In the genomic region with DNA sequence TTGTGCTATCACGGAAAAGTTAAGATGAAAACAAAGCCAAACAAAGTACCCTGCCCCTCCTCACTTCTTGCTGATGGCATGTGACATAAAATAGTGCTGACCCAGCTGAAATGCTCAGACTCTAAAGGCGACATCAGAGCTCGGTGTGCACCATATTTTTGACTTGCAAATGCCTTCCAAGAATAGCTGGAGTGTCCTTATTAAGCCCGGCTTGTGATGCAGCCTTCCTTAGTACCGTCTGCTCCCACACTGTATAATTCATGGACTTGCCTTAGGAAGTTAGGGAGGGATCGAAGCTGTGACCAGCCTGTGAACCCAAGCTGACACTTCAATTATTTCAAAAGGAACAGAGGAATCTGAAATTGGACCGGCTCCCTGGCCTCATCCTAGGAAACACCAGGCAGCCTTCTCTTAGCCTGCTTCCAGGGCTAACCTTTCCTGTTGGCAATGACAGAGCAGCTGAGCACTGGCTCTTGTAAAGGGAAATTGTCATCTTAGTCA, we compare ENCODE assay signal across 9 mouse cellular contexts.
DNase-seq lines count a peak whose midpoint lies in the region; ATAC-seq and TF ChIP-seq lines count a peak whose summit lies in the region.
"Had no signal": no experiment of that assay in that cellular context is flagged by ENCODE, and none has a peak within 500 bp of the region (broad histone marks: within the 10 kb centered on the region; RNA-seq: fewer than 3 reads in every experiment).

No protein-coding gene starts in this region.

- no peak overlapping the region for H3K4me3 ChIP-seq in heart, embryonic 13.5 days
- no peak overlapping the region for H3K4me3 ChIP-seq in heart, adult 2 months
- H3K4me3 ChIP-seq: neural tube, embryonic 12.5 days had no signal

- TF ChIP-seq EP300 in heart, adult 2 months (IDR thresholded peaks at IDR 0.05; ENCODE audit: insufficient read depth, low read depth, low read length) = no peak

- ATAC-seq in heart, embryonic 13.5 days (ENCODE audit: extremely low read depth, insufficient number of reproducible peaks, low FRiP score, low TSS enrichment) = no peak

- H3K27ac ChIP-seq in heart, embryonic 13.5 days (replicated peaks) = 0 out of 2 replicates have a peak overlapping the region, but pooled peaks have one; percentile 25
- H3K27ac ChIP-seq in heart, adult 2 months = no peak overlapping the region
- H3K27ac ChIP-seq: neural tube, embryonic 12.5 days had no signal

- peaks cover 21% of the 10 kb centered on the region for H3K4me1 ChIP-seq in heart, embryonic 13.5 days
- H3K4me1 ChIP-seq in heart, adult 2 months (ENCODE audit: control insufficient read depth, insufficient read depth, low read length) = peaks cover 3% of the 10 kb centered on the region

- intact Hi-C loops in heart, adult 2 months (cut with DNase I) = no loop called here

- no peaks in the 10 kb centered on the region for H3K36me3 ChIP-seq in heart, embryonic 13.5 days
- H3K36me3 ChIP-seq in heart, adult 2 months (ENCODE audit: control insufficient read depth, insufficient read depth, low read length) = no peaks in the 10 kb centered on the region
- H3K36me3 ChIP-seq: neural tube, embryonic 12.5 days had no signal

- TF ChIP-seq CTCF in heart, adult 2 months (IDR thresholded peaks at IDR 0.05) = no peak

- no peak overlapping the region for H3K4me2 ChIP-seq in heart, embryonic 13.5 days
- H3K4me2 ChIP-seq: neural tube, embryonic 12.5 days had no signal

- peaks cover 5% of the 10 kb centered on the region; the same call in 1 of the 2 replicates for H3K9me3 ChIP-seq in heart, embryonic 13.5 days
- H3K9me3 ChIP-seq: neural tube, embryonic 12.5 days had no signal

- no peaks in the 10 kb centered on the region for H3K79me2 ChIP-seq in heart, adult 2 months (replicated peaks; ENCODE audit: control insufficient read depth, insufficient read depth, low read length)

- peaks cover 36% of the 10 kb centered on the region for H3K27me3 ChIP-seq in heart, embryonic 13.5 days (replicated peaks)
- no peaks in the 10 kb centered on the region for H3K27me3 ChIP-seq in heart, adult 2 months (ENCODE audit: control insufficient read depth, insufficient read depth, low read length)
- H3K27me3 ChIP-seq: neural tube, embryonic 12.5 days had no signal

- WGBS in heart, embryonic 13.5 days = 36% methylated on average over 7 of the region's 7 CpGs
- 34% methylated on average over 7 of the region's 7 CpGs for WGBS in heart, adult 2 months

- no peak overlapping the region for H3K9ac ChIP-seq in heart, embryonic 13.5 days
- H3K9ac ChIP-seq in heart, adult 2 months (ENCODE audit: low read depth, low read length) = no peak overlapping the region
- H3K9ac ChIP-seq: neural tube, embryonic 12.5 days had no signal

- no peak for DNase-seq in heart, adult 2 months
- DNase-seq in right cerebral cortex, postnatal 10 days (ENCODE audit: low spot score in 2 of 2) = peak; percentile 51 to 83
- DNase-seq in right cerebral cortex, postnatal 14 days = no peak
- peak; percentile 71 for DNase-seq in kidney, adult 9 months
- peak; percentile 81 for DNase-seq in telencephalon, adult 2 months (ENCODE audit: low read depth, low spot score)
- no peak for DNase-seq in lung, postnatal 36 days
- DNase-seq in T-cell, adult 2 months (ENCODE audit: low spot score) = no peak

- TF ChIP-seq POLR2A in heart, adult 2 months (IDR thresholded peaks at IDR 0.05; ENCODE audit: insufficient read depth, low read depth, low read length) = no peak

Comparison
In these comparisons a context has a peak if more than half of its experiments do, and no peak if none do; other contexts are left out.
1. DNase-seq: peak in right cerebral cortex, postnatal 10 days (2 of 2), kidney, adult 9 months (single experiment) and telencephalon, adult 2 months (single experiment); none in heart, adult 2 months (0 of 2), right cerebral cortex, postnatal 14 days (single experiment), lung, postnatal 36 days (single experiment) and T-cell, adult 2 months (single experiment).